Mouse (Mus musculus) macrophage (primary cell): Measurements from ENCODE around the gene Ccdc170. TPM values are rescaled to one million over a fixed set of nuclear protein-coding genes. Genes with fewer than 3 reads are reported as not detected.
"Not testable (repeated sequence)": the region's sequence is repeated elsewhere in the genome, so short reads cannot be mapped to it uniquely, and the experiment has no call there.

Source experiments
- H3K27ac ChIP-seq: fragments of 350-480 bp; formaldehyde crosslinking; 2 replicates; pipeline ENCODE4 v1.9.0; 2021
- H3K36me3 ChIP-seq: fragments of 350-480 bp; formaldehyde crosslinking; 2 replicates; pipeline ENCODE4 v1.9.0; 2021; ENCODE audit errors: inconsistent target
- H3K4me3 ChIP-seq: fragments of 350-480 bp; formaldehyde crosslinking; 2 replicates; pipeline ENCODE4 v1.9.0; 2021; ENCODE audit errors: inconsistent target
- H3K79me2 ChIP-seq: fragments of 350-480 bp; formaldehyde crosslinking; 2 replicates; pipeline ENCODE4 v1.9.0; 2021; ENCODE audit errors: inconsistent target
- WGBS: methylation state at CpG from one replicate; pipeline ENCODE4 v1.1.7; 2026; ENCODE audit warnings: inconsistent platforms; ENCODE audit not compliant: missing documents; 5-methylcytosine and 5-hydroxymethylcytosine counted together
- polyA plus RNA-seq: library from polyadenylated mRNA; stranded (reverse); fragments of 250-400 nt; gene quantifications from 3 replicates; pipeline ENCODE4 v1.2.4, GENCODE M21; 2018; ENCODE audit warnings: inconsistent platforms

Gene Ccdc170
- polyA plus RNA-seq, 1 experiment from 2014 or later: not detected

DNA sequence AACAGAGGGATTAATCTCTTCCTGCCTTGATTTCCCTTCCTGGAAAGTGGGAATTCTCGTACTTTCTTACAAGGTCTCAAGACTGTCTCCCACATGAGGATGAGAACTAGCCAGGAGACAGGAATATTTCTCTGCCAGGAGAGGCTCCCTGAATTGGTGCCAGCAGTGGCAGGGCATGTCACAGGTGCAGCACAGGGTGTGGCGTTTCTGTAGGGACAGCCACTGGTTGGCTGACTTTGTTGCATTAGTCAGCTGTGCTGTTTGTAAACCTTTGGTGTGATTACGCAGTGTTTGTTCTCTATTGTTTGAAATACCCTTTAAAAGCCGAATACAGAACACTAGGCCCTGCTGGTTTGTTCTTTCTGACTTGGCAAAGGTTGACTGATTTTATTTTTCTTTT, 117.3 kb downstream of the Ccdc170 start:
- Histone ChIP-seq H3K79me2 (no peaks in the 10 kb centered on the region), H3K4me3 (no peak overlapping the region), H3K36me3 (no peaks in the 10 kb centered on the region), H3K27ac (no peak overlapping the region)
- WGBS: 97% methylated on average over 4 of the region's 4 CpGs

DNA sequence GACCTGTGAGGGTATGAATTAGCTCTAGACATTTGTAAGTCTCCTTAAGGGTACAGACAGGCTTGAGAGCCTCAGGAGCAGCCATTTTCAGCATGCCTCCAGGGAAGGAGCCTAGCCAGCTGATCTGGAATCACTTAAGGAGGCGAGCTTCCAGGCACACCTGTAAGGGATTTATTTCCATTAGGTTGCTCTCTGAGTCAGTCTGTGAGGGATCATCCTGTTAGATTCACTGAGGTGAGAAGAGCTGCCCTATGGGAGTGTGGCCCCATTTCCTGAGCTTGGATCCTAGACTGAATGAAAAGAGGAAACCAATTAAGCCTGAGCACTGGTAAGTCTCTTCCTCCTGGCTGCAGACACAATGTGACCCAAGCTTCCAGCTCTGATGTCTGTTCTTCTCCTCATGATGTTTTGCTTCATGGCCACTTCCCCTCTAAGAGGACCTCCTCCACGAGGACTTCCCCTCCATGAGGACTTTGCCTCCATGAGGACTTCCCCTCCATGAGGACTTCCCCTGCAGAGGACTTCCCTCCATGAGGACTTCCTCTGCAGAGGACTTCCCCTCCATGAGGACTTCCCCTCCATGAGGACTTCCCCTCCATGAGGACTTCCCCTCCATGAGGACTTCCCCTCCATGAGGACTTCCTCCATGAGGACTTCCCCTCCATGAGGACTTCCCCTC, 118.6 kb downstream of the Ccdc170 start:
- Histone ChIP-seq H3K27ac (0 out of 2 replicates have a peak overlapping the region, but pooled peaks have one; percentile 12), H3K4me3 (no peak overlapping the region), H3K79me2 (no peaks in the 10 kb centered on the region), H3K36me3 (no peaks in the 10 kb centered on the region)
- WGBS: 30% methylated on average over 1 of the region's 2 CpGs

DNA sequence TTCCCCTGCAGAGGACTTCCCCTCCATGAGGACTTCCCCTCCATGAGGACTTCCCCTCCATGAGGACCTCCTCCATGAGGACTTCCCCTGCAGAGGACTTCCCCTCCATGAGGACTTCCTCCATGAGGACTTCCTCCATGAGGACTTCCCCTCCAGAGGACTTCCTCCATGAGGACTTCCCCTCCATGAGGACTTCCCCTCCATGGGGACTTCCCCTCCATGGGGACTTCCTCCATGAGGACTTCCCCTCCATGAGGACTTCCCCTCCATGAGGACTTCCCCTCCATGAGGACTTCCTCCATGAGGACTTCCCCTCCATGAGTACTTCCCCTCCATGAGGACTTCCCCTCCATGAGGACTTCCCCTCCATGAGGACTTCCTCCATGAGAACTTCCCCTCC, 119.3 kb downstream of the Ccdc170 start:
- H3K36me3 ChIP-seq, H3K4me3 ChIP-seq, H3K79me2 ChIP-seq: not testable (repeated sequence)
- peak overlapping the region; percentile 7; the same call in 1 of the 2 replicates for H3K27ac ChIP-seq

DNA sequence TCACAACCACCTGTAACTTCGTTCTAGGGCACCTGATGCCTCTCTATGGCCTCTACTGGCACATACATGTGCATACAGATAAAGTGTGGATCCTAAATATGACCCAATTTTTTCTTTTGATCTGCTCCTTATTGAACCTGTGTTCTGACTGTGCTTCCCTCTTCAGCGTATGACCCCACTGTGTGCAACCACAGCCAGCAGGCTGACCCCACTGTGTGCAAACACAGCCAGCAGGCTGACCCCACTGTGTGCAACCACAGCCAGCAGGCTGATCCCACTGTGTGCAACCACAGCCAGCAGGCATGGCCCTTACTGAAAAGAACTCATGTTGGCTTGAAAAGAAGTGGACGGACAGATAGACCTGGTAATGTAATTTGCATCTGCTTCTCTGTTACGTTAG, 120.2 kb downstream of the Ccdc170 start:
- Histone ChIP-seq H3K36me3 (no peaks in the 10 kb centered on the region), H3K27ac (no peak overlapping the region), H3K79me2 (no peaks in the 10 kb centered on the region), H3K4me3 (no peak overlapping the region)
- 95% methylated on average over 4 of the region's 4 CpGs for WGBS

DNA sequence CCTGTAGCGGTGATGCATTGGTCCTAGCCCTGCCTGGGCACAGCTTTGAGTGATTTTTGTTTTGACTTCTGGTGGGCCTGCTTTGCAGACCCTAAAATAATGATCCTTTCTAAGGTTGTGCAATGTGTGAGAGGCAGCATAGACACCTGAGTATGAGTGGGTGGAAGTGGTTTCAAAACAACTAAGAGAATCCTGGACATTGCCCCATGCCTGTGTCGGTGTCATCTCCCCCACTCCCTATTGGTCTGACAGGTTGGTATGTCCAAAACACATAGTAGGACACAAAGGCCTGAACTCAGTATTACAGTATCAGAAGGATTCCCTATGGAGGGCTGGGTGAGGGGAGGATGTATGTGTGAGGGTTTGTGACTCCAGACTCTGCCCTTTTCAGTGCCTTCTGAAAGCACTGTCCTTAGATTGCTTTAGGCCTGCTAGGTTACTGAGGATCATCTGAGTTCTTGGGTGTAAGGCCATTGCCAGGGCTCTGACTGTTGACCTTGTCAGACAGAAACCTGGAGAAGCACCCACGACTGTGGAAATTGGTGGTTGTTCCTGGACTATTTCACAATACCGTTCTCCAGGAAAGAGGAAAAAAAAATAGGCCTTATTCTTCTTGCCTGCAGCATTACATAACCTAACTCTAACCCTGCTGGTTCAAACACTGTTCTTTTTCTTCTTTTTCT, 122.4 kb downstream of the Ccdc170 start:
- Histone ChIP-seq H3K4me3 (no peak overlapping the region), H3K36me3 (no peaks in the 10 kb centered on the region), H3K27ac (no peak overlapping the region), H3K79me2 (no peaks in the 10 kb centered on the region)
- 58% methylated on average over 4 of the region's 4 CpGs for WGBS

DNA sequence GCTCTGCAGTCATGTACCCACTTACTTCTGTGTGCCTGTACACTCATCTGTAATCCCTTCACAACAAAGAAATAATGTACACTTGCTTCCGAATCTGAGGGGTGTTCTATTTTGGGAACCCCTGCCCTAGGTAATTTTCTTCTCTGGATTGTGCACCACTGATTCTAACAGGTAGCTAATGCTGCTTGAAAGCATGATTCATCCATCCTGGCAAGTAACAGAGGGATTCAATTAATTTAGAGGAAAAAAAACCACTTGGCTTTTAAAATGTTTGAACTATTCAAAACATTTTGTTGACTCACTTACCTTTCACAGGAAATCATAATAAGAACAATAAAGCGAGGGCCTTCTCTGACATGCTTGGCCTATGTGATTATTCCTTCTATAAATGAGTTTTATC, 127.9 kb downstream of the Ccdc170 start:
- 100% methylated on average over 2 of the region's 2 CpGs for WGBS
- H3K36me3 ChIP-seq: no peaks in the 10 kb centered on the region
- no peak overlapping the region for H3K27ac ChIP-seq
- H3K79me2 ChIP-seq: no peaks in the 10 kb centered on the region
- H3K4me3 ChIP-seq: no peak overlapping the region

DNA sequence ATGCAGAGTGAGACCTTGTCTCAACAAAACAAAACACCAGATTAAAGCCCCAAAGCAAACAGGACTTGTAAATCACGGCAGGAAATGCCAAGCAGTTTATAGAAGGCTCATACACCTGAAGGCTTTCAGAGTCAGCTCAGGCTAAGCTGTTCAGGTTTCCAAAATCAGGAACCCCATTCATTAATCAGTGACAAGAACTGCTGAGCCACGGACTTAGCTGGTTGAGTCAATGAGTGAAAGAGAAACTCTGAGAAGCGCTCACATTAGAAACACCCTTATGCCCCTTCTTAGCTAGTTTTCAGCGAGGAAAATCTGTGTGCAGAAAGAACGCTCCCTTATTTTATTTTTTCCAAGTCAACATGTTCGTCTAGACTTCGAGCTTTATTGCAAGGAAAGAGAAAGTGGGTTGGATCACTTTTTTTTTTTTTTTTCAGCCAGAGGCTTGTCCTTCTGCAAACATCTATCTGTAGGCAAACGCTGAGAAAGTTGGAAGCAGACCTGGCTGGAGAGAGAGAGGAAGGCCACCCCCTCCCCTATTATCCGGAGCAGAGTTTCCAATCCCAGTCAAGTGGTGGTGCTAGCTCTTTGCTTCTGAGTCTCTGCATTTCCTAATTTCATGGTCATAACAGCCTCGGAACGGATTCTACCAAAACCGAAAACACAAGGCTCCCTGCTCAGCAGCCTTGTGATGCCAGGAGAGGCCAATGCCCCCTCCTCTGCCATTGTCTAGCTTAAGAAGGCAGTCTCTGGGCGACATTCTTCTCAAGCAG, 129.3 kb downstream of the Ccdc170 start, which contains the start of gene Esr1:
Gene Esr1, plus strand, starts transcription at position 208 of the 770 bp plus-strand sequence.
- peak within 1 kb of the TSS; percentile 78 for H3K27ac ChIP-seq
- no peaks in the 10 kb centered on the region for H3K36me3 ChIP-seq
- H3K79me2 ChIP-seq: no peaks in the 10 kb centered on the region
- WGBS: 5% methylated on average over 13 of the region's 13 CpGs
- peak within 1 kb of the TSS; percentile 65 for H3K4me3 ChIP-seq

Other genes starting within 250 kb of the Ccdc170 start
- gene Akap12, start 216.1 kb upstream of the Ccdc170 start, polyA plus RNA-seq: 0.20 to 0.29 TPM (median 0.22 TPM) in 3 replicates
- gene Zbtb2, start 94.4 kb upstream of the Ccdc170 start, polyA plus RNA-seq: 8.1 to 9.6 TPM (median 8.4 TPM) in 3 replicates
- gene Rmnd1, start 50.1 kb upstream of the Ccdc170 start, polyA plus RNA-seq: 23.4 to 43.3 TPM (median 41.0 TPM) in 3 replicates
- 10.8 to 12.4 TPM (median 11.5 TPM) in 3 replicates for gene Armt1, start 50.0 kb upstream of the Ccdc170 start, polyA plus RNA-seq
- gene Esr1, start 129.1 kb downstream of the Ccdc170 start, polyA plus RNA-seq: 1.1 to 4.2 TPM (median 1.2 TPM) in 3 replicates